Mouse (Mus musculus) G1E (cell line): ENCODE results near the gene Pitx3. TPM values are rescaled to one million over a fixed set of nuclear protein-coding genes. Genes with fewer than 3 reads are reported as not detected.
"Not testable (repeated sequence)": the region's sequence is repeated elsewhere in the genome, so short reads cannot be mapped to it uniquely, and the experiment has no call there.

ENCODE experiments used
- ATAC-seq: 2 replicates; pipeline ENCODE4 v1.8.0; 2016; ENCODE audit warnings: mild to moderate bottlenecking; ENCODE audit not compliant: insufficient number of reproducible peaks, poor library complexity, low FRiP score, severe bottlenecking; ENCODE audit errors: extremely low read depth
- DNase-seq: peaks from one replicate; pipeline ENCODE4 v3.0.0; 2012; ENCODE audit warnings: low spot score
- H3K27me3 ChIP-seq: 2 replicates; pipeline ENCODE4 v1.6.1; 2012; ENCODE audit warnings: mild to moderate bottlenecking, low read length, inconsistent platforms; ENCODE audit not compliant: insufficient read depth
- H3K36me3 ChIP-seq: replicated peaks from 2 replicates; pipeline ENCODE3; 2012; ENCODE audit warnings: mild to moderate bottlenecking, inconsistent platforms
- H3K4me1 ChIP-seq: 2 replicates; pipeline ENCODE4 v1.6.1; 2012; ENCODE audit warnings: low read depth, low read length, inconsistent platforms, mixed read lengths; ENCODE audit not compliant: insufficient read depth
- H3K4me3 ChIP-seq: 2 replicates; pipeline ENCODE4 v1.5.1; 2012; ENCODE audit warnings: low read depth, mild to moderate bottlenecking, inconsistent platforms, low read length, moderate library complexity, mixed read lengths
- H3K9me3 ChIP-seq: replicated peaks from 2 replicates; pipeline ENCODE4 v1.6.1; 2012; ENCODE audit warnings: inconsistent platforms
- CTCF ChIP-seq: IDR thresholded peaks from 2 replicates; pipeline ENCODE4 v1.5.1; 2012; ENCODE audit warnings: low read depth, low read length, inconsistent platforms, mixed read lengths
- GATA1 ChIP-seq: IDR thresholded peaks from 2 replicates; pipeline ENCODE4 v1.6.1; 2012; ENCODE audit warnings: borderline replicate concordance, low read length, inconsistent platforms, mixed read lengths
- GATA2 ChIP-seq: IDR thresholded peaks from 2 replicates; pipeline ENCODE4 v1.6.1; 2012; ENCODE audit warnings: low read depth, low read length, inconsistent platforms, borderline replicate concordance
- POLR2AphosphoS5 ChIP-seq: IDR thresholded peaks from 2 replicates; pipeline ENCODE4 v1.6.1; 2012; ENCODE audit warnings: low read depth, low read length, inconsistent platforms; ENCODE audit not compliant: insufficient replicate concordance
- TAL1 ChIP-seq: conservative IDR thresholded peaks from 2 replicates; pipeline ENCODE4 v1.6.1; 2012; ENCODE audit warnings: low read depth, low read length, inconsistent platforms, mixed read lengths
- polyA plus RNA-seq: library from polyadenylated mRNA; stranded (reverse); fragments of >175 nt; gene quantifications from 2 replicates; pipeline ENCODE4 v1.2.3, GENCODE M21; 2012
- total RNA-seq, 2 experiments: library from RNA; stranded (forward) in 1 of 2; stranded (reverse) in 1 of 2; fragments of 200-1000 nt in 1 of 2; fragments of >200 nt in 1 of 2; fragmentation: Nextera tagmentation in 1 of 2; gene quantifications; 2 replicates each; pipeline ENCODE4 v1.2.3; 2014 to 2017

Gene Pitx3
- total and polyA plus RNA-seq, 3 experiments: not detected

DNA sequence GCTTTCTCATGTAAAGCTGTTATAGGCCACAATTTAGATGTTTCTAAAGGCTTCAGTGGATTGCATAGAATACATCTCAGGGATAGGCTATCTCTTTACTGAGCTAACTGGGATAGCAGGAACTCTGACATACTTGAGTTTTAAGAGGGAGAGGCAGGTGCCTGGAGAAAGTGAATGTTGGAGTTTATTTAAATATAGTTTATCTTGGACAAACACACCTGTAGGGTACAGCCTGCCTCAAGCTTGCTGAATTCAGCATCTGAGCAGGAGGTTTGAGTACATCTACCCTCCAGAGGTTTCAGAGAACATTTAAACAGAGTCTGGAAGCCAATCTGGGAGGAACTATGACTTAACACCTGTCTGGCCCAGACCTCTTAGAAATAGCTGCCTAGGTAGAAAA, 27.0 kb upstream of the Pitx3 start:
- no peak for TF ChIP-seq GATA1
- TF ChIP-seq TAL1: no peak
- no peak for TF ChIP-seq POLR2AphosphoS5
- TF ChIP-seq GATA2: no peak
- no peak for TF ChIP-seq CTCF
- H3K4me1 ChIP-seq: peaks cover 3% of the 10 kb centered on the region; the same call in 1 of the 2 replicates
- no peak for ATAC-seq
- H3K27me3 ChIP-seq: no peaks in the 10 kb centered on the region
- H3K9me3 ChIP-seq: no peaks in the 10 kb centered on the region
- no peak overlapping the region for H3K4me3 ChIP-seq
- DNase-seq: no peak
- peaks cover 56% of the 10 kb centered on the region for H3K36me3 ChIP-seq

DNA sequence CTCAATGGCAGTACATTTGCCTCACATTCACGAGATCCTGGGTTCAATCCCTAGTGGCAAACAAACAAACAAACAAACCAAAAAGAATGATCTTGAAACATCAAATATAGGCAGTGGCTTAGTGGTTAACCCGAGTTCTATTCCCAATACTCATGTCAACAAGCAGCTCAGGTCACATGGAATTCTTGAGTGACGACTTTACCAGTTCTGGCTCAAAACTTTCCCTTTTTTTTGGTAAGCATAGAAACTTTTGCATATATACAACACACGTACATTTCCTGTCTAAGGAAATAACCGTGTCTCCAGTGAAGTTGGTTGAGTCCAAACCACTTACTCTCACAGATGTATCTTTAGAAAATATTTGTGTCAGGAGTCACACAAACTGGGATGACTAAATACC, 24.4 kb upstream of the Pitx3 start:
- no peak overlapping the region for H3K4me3 ChIP-seq
- H3K4me1 ChIP-seq: no peaks in the 10 kb centered on the region
- no peak for DNase-seq
- peaks cover 58% of the 10 kb centered on the region for H3K36me3 ChIP-seq
- ATAC-seq: no peak
- no peaks in the 10 kb centered on the region for H3K27me3 ChIP-seq
- no peaks in the 10 kb centered on the region for H3K9me3 ChIP-seq
- TF ChIP-seq GATA1 (no peak), GATA2 (no peak), TAL1 (no peak), POLR2AphosphoS5 (no peak), CTCF (no peak)

DNA sequence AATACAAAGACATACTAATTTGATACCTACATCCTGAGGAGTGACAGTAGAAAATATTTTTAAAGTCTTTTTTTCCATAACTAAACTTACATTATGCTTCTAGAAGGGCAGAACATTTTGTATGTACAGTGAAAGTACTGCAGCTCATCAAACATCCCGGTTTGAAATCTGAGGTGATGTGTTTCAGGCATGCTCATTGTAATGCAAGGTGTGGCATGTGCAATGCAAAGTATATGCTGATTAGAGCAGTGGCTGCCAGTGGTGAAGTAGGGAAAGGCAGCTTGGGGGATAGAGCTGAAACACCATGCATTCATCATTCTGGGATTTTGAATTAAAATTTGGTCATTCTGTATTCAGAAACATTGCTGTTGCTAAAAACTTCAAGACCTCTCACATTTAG, 21.8 kb upstream of the Pitx3 start:
- Histone ChIP-seq H3K4me3 (no peak overlapping the region), H3K4me1 (no peaks in the 10 kb centered on the region), H3K27me3 (no peaks in the 10 kb centered on the region), H3K9me3 (no peaks in the 10 kb centered on the region), H3K36me3 (peaks cover 70% of the 10 kb centered on the region)
- no peak for TF ChIP-seq POLR2AphosphoS5
- no peak for TF ChIP-seq GATA1
- TF ChIP-seq TAL1: no peak
- TF ChIP-seq CTCF: no peak
- TF ChIP-seq GATA2: no peak
- no peak for DNase-seq
- no peak for ATAC-seq

DNA sequence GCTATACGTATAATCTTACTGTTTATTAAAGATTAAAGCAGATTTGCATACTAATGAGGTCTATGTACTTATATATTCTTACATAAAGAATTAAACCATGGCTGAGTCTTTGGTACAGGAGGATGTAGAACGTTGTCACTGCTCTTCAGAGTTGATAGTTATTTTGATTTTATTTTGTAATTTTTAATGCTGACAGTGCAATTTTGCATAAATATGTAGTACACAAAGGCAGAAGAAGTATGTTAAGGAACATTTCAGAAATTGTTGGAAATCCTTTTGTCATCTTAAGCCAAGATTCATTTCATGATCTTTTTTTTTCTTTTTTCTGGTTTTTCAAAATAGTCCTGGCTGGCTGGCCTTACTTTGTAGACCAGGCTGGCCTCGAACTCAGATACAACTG, 21.3 kb upstream of the Pitx3 start:
- DNase-seq (no peak), ATAC-seq (no peak)
- no peak for TF ChIP-seq CTCF
- no peak for TF ChIP-seq POLR2AphosphoS5
- TF ChIP-seq TAL1: no peak
- no peak for TF ChIP-seq GATA1
- TF ChIP-seq GATA2: no peak
- H3K27me3 ChIP-seq: no peaks in the 10 kb centered on the region
- H3K9me3 ChIP-seq: no peaks in the 10 kb centered on the region
- peaks cover 72% of the 10 kb centered on the region for H3K36me3 ChIP-seq
- no peaks in the 10 kb centered on the region for H3K4me1 ChIP-seq
- H3K4me3 ChIP-seq: no peak overlapping the region

DNA sequence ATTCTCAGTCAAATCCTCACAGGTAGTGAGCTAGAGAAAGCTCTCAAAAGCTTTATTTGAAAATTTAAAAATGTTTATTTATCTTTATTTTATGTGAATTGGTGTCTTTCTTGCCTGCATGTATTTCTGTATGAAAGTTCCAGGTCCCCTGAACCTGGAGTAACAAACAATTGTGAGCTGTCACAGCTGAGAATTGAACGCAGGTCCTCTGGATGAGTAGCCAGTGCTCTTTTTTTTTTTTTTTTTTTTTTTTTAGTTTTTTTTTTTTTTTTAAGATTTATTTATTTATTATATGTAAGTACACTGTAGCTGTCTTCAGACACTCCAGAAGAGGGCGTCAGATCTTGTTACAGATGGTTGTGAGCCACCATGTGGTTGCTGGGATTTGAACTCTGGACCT, 19.0 kb upstream of the Pitx3 start:
- ATAC-seq, DNase-seq, H3K9me3 ChIP-seq, H3K27me3 ChIP-seq, H3K4me1 ChIP-seq, H3K4me3 ChIP-seq: not testable (repeated sequence)
- peaks cover 71% of the 10 kb centered on the region for H3K36me3 ChIP-seq

DNA sequence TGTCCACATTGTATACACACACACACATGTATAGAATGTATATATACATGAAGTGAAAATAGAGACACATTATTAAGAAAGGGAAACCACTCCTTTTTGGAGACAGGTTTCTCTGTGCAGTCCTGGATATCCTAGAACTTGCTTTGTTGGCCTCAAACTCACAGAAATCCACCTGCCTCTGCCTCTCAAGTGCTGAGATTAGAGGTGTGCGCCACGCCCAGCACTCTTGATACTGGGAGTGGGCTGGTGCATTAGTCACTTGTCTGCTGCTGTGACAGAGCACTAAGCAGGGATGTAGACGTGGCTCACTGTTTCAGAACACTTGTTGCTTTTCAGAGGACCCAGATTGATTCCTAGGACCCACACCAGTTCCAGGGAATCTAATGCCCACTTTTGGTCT, 17.8 kb upstream of the Pitx3 start:
- Histone ChIP-seq H3K36me3 (peaks cover 62% of the 10 kb centered on the region), H3K9me3 (no peaks in the 10 kb centered on the region), H3K4me1 (no peaks in the 10 kb centered on the region), H3K4me3 (no peak overlapping the region), H3K27me3 (no peaks in the 10 kb centered on the region)
- ATAC-seq (no peak), DNase-seq (no peak)
- TF ChIP-seq POLR2AphosphoS5 (no peak), GATA1 (no peak), GATA2 (no peak), TAL1 (no peak)
